Mouse (Mus musculus): Measurements from ENCODE around the gene Rab1b.

The Rab1b gene

GRCm38 (mm10) chr19:5071545-5072369 lies 35.1 kb downstream of the Rab1b start:
- no peak for DNase-seq (ENCODE audit: low spot score)

GRCm38 (mm10) chr19:5071077-5071476 lies 35.8 kb downstream of the Rab1b start:
- no peak for DNase-seq (ENCODE audit: low spot score)

- no peak for DNase-seq (ENCODE audit: low spot score)
These were observed 36.9 kb downstream of the Rab1b start for GRCm38 (mm10) chr19:5069978-5070377.

- DNase-seq (ENCODE audit: low spot score): no peak
These were observed 37.4 kb downstream of the Rab1b start for GRCm38 (mm10) chr19:5069486-5069885.

GRCm38 (mm10) chr19:5068570-5069234 lies 38.2 kb downstream of the Rab1b start:
- no peak for DNase-seq (ENCODE audit: low spot score)

- DNase-seq (ENCODE audit: low spot score): no peak
These were observed 38.9 kb downstream of the Rab1b start, which contains the start of gene Cd248 for GRCm38 (mm10) chr19:5067867-5068569. Cd248 (plus strand) TSS chr19:5068078.

GRCm38 (mm10) chr19:5067040-5067799 lies 39.7 kb downstream of the Rab1b start:
- DNase-seq (ENCODE audit: low spot score): no peak

- DNase-seq (ENCODE audit: low spot score): no peak
These were observed 41.8 kb downstream of the Rab1b start for GRCm38 (mm10) chr19:5065104-5065503.

GRCm38 (mm10) chr19:5062446-5062845 lies 44.4 kb downstream of the Rab1b start:
- DNase-seq (ENCODE audit: low spot score): no peak

- DNase-seq (ENCODE audit: low spot score): no peak
These were observed 44.8 kb downstream of the Rab1b start for GRCm38 (mm10) chr19:5062041-5062440.

GRCm38 (mm10) chr19:5060365-5061330 lies 46.2 kb downstream of the Rab1b start:
- DNase-seq (ENCODE audit: low spot score): no peak

GRCm38 (mm10) chr19:5058801-5059771 lies 47.8 kb downstream of the Rab1b start:
- no peak for DNase-seq (ENCODE audit: low spot score)

GRCm38 (mm10) chr19:5057876-5058775 lies 48.7 kb downstream of the Rab1b start:
- no peak for DNase-seq (ENCODE audit: low spot score)

GRCm38 (mm10) chr19:5056251-5056650 lies 50.6 kb downstream of the Rab1b start:
- no peak for DNase-seq (ENCODE audit: low spot score)

GRCm38 (mm10) chr19:5053909-5054308 lies 53.0 kb downstream of the Rab1b start:
- DNase-seq (ENCODE audit: low spot score): no peak

GRCm38 (mm10) chr19:5052853-5053252 lies 54.0 kb downstream of the Rab1b start:
- DNase-seq (ENCODE audit: low spot score): no peak

GRCm38 (mm10) chr19:5052166-5052822 lies 54.6 kb downstream of the Rab1b start:
- no peak for DNase-seq (ENCODE audit: low spot score)

- no peak for DNase-seq (ENCODE audit: low spot score)
These were observed 55.4 kb downstream of the Rab1b start for GRCm38 (mm10) chr19:5051515-5051914.

Measured in layer of hippocampus, adult 9-10 months (tissue).